In the genomic region with DNA sequence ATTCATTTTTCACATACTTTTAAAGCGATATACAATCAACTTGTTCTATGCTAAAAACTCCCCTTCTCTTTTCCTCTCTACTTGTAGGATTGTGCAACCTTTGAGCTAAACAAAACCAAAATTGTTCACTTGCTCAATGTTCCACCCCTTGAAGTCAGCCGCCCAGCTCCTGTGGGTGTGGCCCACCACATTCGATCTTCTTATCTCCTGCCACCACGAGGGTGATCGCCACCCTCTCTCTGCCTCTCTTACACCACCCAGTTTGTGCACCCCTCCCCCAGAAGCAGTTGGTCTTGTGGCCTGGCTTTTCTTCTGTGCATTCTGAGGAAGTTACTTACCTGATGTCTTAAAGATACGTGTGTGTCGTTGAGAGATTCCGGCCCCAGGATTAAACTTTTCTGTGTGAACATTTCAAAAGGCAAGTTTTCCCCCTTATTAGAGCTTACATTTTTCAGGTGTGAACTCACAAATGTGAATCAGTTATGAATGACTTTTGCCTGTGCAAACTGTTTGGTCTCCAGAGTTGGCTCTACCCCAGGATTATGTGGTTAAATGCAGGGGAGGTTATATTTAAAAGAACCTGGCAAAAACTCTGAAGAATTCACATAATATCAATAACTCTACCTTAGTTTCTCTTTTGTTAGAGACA, we compare ENCODE assay signal across 9 mouse cellular contexts. TPM values are rescaled to one million over a fixed set of nuclear protein-coding genes. Genes with fewer than 3 reads are reported as not detected.
DNase-seq lines count a peak whose midpoint lies in the region; ATAC-seq and TF ChIP-seq lines count a peak whose summit lies in the region.
"Had no signal": no experiment of that assay in that cellular context is flagged by ENCODE, and none has a peak within 500 bp of the region (broad histone marks: within the 10 kb centered on the region; RNA-seq: fewer than 3 reads in every experiment).

No protein-coding gene starts in this region.

- H3K27me3 ChIP-seq in intestine, embryonic 16.5 days (replicated peaks; ENCODE audit: control insufficient read depth, insufficient read depth, low read length) = no peaks in the 10 kb centered on the region
- H3K27me3 ChIP-seq: embryonic facial prominence, embryonic 15.5 days had no signal

- H3K4me2 ChIP-seq in intestine, embryonic 16.5 days (ENCODE audit: low read depth, low read length) = no peak overlapping the region
- H3K4me2 ChIP-seq: embryonic facial prominence, embryonic 15.5 days had no signal

- intact Hi-C loops in left cerebral cortex, adult 2 months (cut with DNase I) = no loop called here

- 44% methylated on average over 8 of the region's 8 CpGs for WGBS in intestine, embryonic 16.5 days

- H3K27ac ChIP-seq in intestine, embryonic 16.5 days (ENCODE audit: low read length) = 0 out of 2 replicates have a peak overlapping the region, but pooled peaks have one; percentile 3
- no peak overlapping the region for H3K27ac ChIP-seq in left cerebral cortex, adult 2 months
- H3K27ac ChIP-seq: embryonic facial prominence, embryonic 15.5 days had no signal

- H3K36me3 ChIP-seq in intestine, embryonic 16.5 days (ENCODE audit: control insufficient read depth, insufficient read depth, low read length) = no peaks in the 10 kb centered on the region
- H3K36me3 ChIP-seq: embryonic facial prominence, embryonic 15.5 days had no signal

- DNase-seq in B cell, adult 2 months = peak; percentile 72 to 78
- DNase-seq in T-cell, adult 2 months (ENCODE audit: low spot score) = peak; percentile 92
- DNase-seq in naive thymus-derived CD4-positive, alpha-beta T cell, adult 2 months (ENCODE audit: low read depth) = peak; percentile 91
- no peak for DNase-seq in left cerebral cortex, adult 9 months (ENCODE audit: low spot score in 2 of 2)
- DNase-seq in embryo, embryonic 9.5 days (ENCODE audit: extremely low spot score) = no peak
- no peak for DNase-seq in left cerebral cortex, adult 2 months (ENCODE audit: extremely low spot score in 1 of 2, low spot score in 2 of 2)
- no peak for DNase-seq in ovary, postnatal 36 days (ENCODE audit: low spot score)

- H3K4me1 ChIP-seq in intestine, embryonic 16.5 days (ENCODE audit: control insufficient read depth, insufficient read depth, low read length) = peaks cover 58% of the 10 kb centered on the region

- ATAC-seq in intestine, embryonic 16.5 days = peak; percentile 79

- H3K9ac ChIP-seq in intestine, embryonic 16.5 days (ENCODE audit: low read depth, low read length) = no peak overlapping the region
- H3K9ac ChIP-seq: embryonic facial prominence, embryonic 15.5 days had no signal

- H3K4me3 ChIP-seq in intestine, embryonic 16.5 days (ENCODE audit: low read length) = no peak overlapping the region
- no peak overlapping the region for H3K4me3 ChIP-seq in left cerebral cortex, adult 2 months
- H3K4me3 ChIP-seq: embryonic facial prominence, embryonic 15.5 days had no signal

- H3K9me3 ChIP-seq in intestine, embryonic 16.5 days (ENCODE audit: control insufficient read depth, low read length) = no peaks in the 10 kb centered on the region
- H3K9me3 ChIP-seq: embryonic facial prominence, embryonic 15.5 days had no signal

- no peak for TF ChIP-seq CTCF in left cerebral cortex, adult 2 months (IDR thresholded peaks at IDR 0.05)

RNA-seq across cellular contexts. Expression of a gene that starts 45.4 kb away (rescaled TPM):
- 120 and 121 TPM in 2 replicates for polyA plus RNA-seq in intestine, embryonic 16.5 days (2015; fragmentation: Nextera tagmentation; extraction: Ambion mirVana)
- total RNA-seq in left cerebral cortex, adult 2 months (2021) = 10 to 100 TPM; 84.4 to 86.9 TPM

Comparison
In these comparisons a context has a peak if more than half of its experiments do, and no peak if none do; other contexts are left out.
1. DNase-seq: peak in B cell, adult 2 months (2 of 2), T-cell, adult 2 months (single experiment) and naive thymus-derived CD4-positive, alpha-beta T cell, adult 2 months (single experiment); none in left cerebral cortex, adult 9 months (0 of 2), embryo, embryonic 9.5 days (single experiment), left cerebral cortex, adult 2 months (0 of 2) and ovary, postnatal 36 days (single experiment).